Mouse (Mus musculus) bone marrow, adult 2 months (tissue): Measurements from ENCODE around the gene Smarca5.

Source experiments
- CTCF ChIP-seq: fragments of 200-500 bp; IDR thresholded peaks from 2 replicates; pipeline ENCODE4 v1.5.1; 2011; ENCODE audit warnings: low read length, control low read depth; ENCODE audit not compliant: control insufficient read depth, insufficient read depth
- POLR2A ChIP-seq: fragments of 200-500 bp; IDR thresholded peaks from 2 replicates; pipeline ENCODE4 v1.6.1; 2011; ENCODE audit warnings: low read depth, mild to moderate bottlenecking, control low read depth, low read length, borderline replicate concordance; ENCODE audit not compliant: control insufficient read depth

- TF ChIP-seq CTCF (no peak), POLR2A (no peak)
Observed at GRCm38 (mm10) chr8:80783271-80783670, 44.0 kb upstream of the Smarca5 start.
